Mouse (Mus musculus) CD4-positive, CD25-positive, alpha-beta regulatory T cell, adult 4 months (primary cell): ENCODE results near the gene Cd200r3. TPM values are rescaled to one million over a fixed set of nuclear protein-coding genes. Genes with fewer than 3 reads are reported as not detected.

Experiments used
- ATAC-seq: one replicate; pipeline ENCODE4 v1.8.0; 2017
- polyA plus RNA-seq, 2 experiments: library from polyadenylated mRNA; unstranded; fragments of 100-300 nt; shearing (Covaris generic); gene quantifications; one replicate each; pipeline ENCODE4 v1.2.1; 2017

The Cd200r3 gene
- polyA plus RNA-seq = 1 to 10 TPM; 1.4 to 1.8 TPM

GRCm38 (mm10) chr16:44943468-44943867 is at the start of gene Cd200r3:
Gene Cd200r3 (plus strand): TSS chr16:44943678.
- ATAC-seq = no peak

DNA sequence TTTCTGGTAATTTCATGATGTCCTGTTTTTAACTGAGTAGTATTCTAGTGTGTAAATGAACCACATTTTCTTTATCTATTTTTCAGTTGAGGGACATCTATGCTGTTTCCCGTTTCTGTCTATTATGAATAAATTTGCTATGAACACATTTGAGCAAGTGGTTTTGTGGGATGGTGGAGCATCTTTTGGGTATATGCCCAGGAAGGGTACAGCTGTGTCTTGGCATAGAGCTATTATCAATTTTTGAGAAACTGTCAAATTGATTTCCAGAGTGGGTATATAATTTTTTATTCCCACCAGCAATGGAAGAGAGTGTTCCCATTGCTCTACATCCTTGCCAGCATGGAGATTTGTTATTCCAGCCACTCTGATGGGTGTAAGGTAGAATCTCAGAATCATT is 11.5 kb upstream of the Cd200r3 start:
- ATAC-seq = no peak

GRCm38 (mm10) chr16:44951360-44952114 is 8.1 kb downstream of the Cd200r3 start:
- ATAC-seq = no peak

GRCm38 (mm10) chr16:44962296-44962695 is 18.8 kb downstream of the Cd200r3 start:
- no peak for ATAC-seq

GRCm38 (mm10) chr16:44962777-44963176 is 19.3 kb downstream of the Cd200r3 start:
- peak; percentile 69 for ATAC-seq

- peak; percentile 60 for ATAC-seq
Observed at GRCm38 (mm10) chr16:44964526-44965374, 21.3 kb downstream of the Cd200r3 start.

- ATAC-seq = peak; percentile 53
Observed at GRCm38 (mm10) chr16:44965428-44965827, 21.9 kb downstream of the Cd200r3 start.

GRCm38 (mm10) chr16:44965890-44966289 is 22.4 kb downstream of the Cd200r3 start:
- ATAC-seq = no peak

GRCm38 (mm10) chr16:44966891-44967290 is 23.4 kb downstream of the Cd200r3 start:
- ATAC-seq = no peak

DNA sequence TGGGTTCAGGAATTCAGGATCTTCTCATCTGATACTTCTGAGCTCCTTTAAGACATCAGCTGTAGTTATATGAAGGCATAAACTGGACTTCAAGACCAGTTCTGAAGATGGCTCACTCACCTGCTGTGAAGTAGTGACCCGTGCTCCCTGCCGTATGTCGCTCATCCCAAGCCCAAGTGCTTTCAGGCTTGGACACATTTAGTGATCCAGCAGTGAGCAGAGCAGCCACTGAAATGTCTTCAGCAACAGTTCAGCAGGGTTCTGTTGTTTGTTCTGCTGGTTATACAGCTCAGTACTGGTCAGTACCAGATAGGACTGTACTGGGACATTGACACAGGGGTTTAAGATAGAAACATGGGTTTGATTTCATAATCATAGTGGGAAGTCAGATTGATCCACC is 24.6 kb downstream of the Cd200r3 start:
- no peak for ATAC-seq

DNA sequence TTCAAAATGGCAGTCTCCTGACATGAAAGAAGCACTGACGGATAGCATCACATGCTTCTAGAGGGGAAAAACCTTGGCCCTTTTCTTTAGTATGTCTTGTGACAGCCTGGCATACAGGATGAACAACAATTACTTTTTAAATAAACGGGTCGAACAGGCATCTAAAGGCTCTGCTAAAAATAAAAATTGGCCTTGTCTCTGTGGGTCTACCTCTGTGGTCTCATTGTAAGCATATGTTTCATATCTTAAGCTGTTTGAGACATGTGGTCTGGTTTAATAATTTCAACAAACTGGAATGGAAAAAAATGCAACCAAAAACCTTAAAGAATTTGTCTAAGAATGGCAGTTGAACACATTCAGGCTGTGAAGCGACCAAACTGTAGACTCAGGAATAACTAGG is 27.4 kb downstream of the Cd200r3 start:
- ATAC-seq = peak; percentile 65

DNA sequence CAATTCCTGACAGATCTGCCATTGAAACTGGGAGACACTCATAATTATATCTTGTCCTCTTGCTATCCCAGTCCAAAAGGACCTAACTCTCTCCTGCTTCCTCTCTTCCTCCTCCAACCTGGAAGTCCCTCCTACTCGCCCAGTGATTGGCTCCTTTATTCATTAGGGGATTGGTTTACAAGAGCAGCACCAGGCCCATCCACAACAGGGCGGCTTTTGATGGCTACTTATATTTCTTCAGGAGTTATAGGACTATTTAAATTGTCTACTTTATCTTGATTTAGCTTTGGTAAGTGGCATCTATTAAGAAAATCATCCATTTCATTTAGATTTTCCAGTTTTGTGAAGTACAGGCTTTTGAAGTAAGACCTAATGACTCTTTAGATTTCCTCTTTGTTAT is 30.6 kb downstream of the Cd200r3 start:
- no peak for ATAC-seq

DNA sequence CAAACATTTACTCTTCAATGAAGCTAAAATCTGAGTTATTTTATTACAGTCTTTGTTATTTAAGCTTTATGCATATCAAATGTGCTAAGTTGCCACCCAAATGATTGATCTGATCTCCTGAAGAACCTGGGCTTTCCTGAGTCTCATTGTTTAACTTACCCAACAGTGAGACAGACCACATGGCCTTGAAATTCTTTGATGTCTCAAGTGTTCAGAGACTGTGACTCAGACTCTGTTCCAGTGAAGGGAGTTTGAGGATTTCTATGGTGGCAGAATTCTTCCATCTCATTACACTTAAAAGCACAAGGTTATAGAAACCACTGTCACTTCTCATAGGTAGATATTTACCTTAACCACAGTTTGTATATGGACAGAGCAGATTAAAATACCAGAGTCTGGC is 32.6 kb downstream of the Cd200r3 start:
- no peak for ATAC-seq

GRCm38 (mm10) chr16:44976892-44977633 is 33.6 kb downstream of the Cd200r3 start:
- no peak for ATAC-seq

- no peak for ATAC-seq
Observed at GRCm38 (mm10) chr16:44978193-44978592, 34.7 kb downstream of the Cd200r3 start.

DNA sequence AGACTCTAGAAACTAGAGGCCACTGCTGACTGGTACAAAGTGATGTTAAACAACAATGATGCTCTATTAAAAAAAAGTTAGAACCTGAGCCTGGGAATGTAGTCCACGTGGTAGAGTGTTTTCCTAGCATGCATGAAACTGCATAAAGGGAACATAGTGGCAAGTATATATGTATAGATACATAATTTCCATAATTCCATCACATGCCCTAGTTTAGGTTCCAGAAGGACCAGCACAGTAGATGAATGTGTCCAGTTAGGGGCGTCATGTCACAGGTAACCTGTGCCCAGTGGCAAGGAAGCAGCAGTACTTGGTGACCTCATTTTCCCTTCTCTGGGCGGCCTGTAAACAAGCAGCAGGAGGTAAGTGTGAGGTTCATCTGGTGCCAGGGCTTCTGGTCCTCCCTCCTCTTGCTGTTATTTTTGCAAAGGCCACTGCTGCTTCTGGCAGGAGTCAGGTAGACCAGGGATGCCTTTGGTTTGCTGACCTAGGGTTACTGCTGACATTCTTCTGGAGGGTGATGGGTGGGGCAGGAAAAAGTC is 35.9 kb downstream of the Cd200r3 start:
- no peak for ATAC-seq

GRCm38 (mm10) chr16:44982972-44983371 is 39.5 kb downstream of the Cd200r3 start:
- ATAC-seq = no peak

DNA sequence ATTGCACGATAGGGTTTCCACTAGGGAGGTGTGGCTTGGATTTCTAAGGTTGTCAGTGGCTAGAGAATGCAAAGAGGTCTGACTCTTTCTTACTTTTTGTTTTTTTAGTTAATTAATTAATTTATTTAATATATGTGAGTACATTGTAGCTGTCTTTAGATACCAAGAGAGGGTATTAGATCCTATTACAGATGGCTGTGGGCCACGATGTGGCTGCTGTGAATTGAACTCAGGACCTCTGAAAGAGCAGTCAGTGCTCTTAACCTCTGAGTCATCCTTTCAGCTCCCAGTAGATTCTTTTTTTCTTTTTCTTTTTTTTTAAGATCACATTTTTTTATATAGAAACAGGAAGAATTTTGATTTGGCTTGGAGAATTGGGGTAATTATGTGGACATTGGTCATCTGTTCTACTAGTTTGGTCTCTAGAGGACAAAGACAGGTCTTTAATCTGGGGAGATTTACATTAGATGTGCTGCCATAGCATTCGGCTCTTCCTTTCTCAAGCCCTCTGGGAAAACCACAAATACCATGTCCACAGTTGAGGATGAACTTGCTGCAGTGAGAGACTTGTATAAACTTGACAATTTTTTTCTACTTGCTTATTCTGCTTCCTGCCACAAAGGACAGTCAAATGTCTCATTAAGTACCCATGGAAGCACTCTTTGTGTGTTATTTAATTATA is 40.0 kb downstream of the Cd200r3 start:
- no peak for ATAC-seq

GRCm38 (mm10) chr16:44984111-44984510 is 40.6 kb downstream of the Cd200r3 start:
- no peak for ATAC-seq

- ATAC-seq = no peak
Observed at GRCm38 (mm10) chr16:44984925-44985324, 41.4 kb downstream of the Cd200r3 start.

GRCm38 (mm10) chr16:44986029-44986428 is 42.6 kb downstream of the Cd200r3 start:
- ATAC-seq = no peak

- no peak for ATAC-seq
Observed at GRCm38 (mm10) chr16:44988667-44989357, 45.3 kb downstream of the Cd200r3 start.
